Mouse (Mus musculus) cortical plate, adult 2 months (tissue): ENCODE measurements around the gene Bend6.

Experiments used
- CTCF ChIP-seq: fragments of 200-500 bp; IDR thresholded peaks from 2 replicates; pipeline ENCODE4 v1.5.1; 2011; ENCODE audit warnings: mild to moderate bottlenecking, control low read depth, low read length; ENCODE audit not compliant: insufficient read depth; ENCODE audit errors: extremely low read depth
- POLR2A ChIP-seq: fragments of 200-500 bp; IDR thresholded peaks from 2 replicates; pipeline ENCODE4 v1.6.1; 2011; ENCODE audit warnings: mild to moderate bottlenecking, low read length, control low read depth; ENCODE audit not compliant: insufficient read depth; ENCODE audit errors: extremely low read depth

DNA sequence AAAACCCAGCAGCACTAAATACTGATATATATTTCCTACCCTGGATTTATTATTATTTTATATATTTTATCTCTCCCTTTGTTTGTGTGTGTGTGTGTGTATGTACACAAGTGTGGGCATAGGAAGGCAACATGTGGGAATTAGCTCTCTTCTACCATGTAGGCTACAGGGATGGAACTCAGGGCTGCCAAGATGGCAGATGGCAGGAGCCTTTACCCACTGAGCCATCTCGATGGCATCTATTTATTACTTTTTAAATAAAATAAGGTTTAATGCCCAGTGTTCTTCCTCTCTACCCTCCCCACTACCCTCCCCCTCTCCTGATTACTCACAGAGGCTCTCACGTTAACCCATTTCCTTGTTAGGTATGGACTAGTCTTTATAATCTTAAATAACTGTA is 38.6 kb downstream of the Bend6 start:
- TF ChIP-seq POLR2A (no peak), CTCF (no peak)
